Mouse (Mus musculus): ENCODE measurements around the gene Cyb561d2. TPM values are rescaled to one million over a fixed set of nuclear protein-coding genes. Genes with fewer than 3 reads are reported as not detected.

Gene Cyb561d2
- total RNA-seq, 2 experiments from 2014 or later, result 2.2 to 2.5 TPM

GRCm38 (mm10) chr9:107494238-107494637, 47.8 kb downstream of the Cyb561d2 start:
- intact Hi-C loops (cut with DNase I; ENCODE audit: low total_unique reads), result no loop called here
- DNase-seq, result no peak

- intact Hi-C loops (cut with DNase I; ENCODE audit: low total_unique reads), result no loop called here
- no peak for DNase-seq
These were observed 48.5 kb downstream of the Cyb561d2 start for GRCm38 (mm10) chr9:107493511-107493910.

- DNase-seq, result no peak
- intact Hi-C loops (cut with DNase I; ENCODE audit: low total_unique reads), result no loop called here
These were observed 51.4 kb downstream of the Cyb561d2 start for GRCm38 (mm10) chr9:107490625-107491024.

GRCm38 (mm10) chr9:107490146-107490545, 51.8 kb downstream of the Cyb561d2 start:
- DNase-seq, result no peak
- intact Hi-C loops (cut with DNase I; ENCODE audit: low total_unique reads), result no loop called here

Other genes with a start within 250 kb of the Cyb561d2 start
- gene Cish, start 246.2 kb downstream of the Cyb561d2 start, total RNA-seq (2021), result 10 to 100 TPM; 17.2 to 23.8 TPM
- gene Hemk1, start 203.8 kb downstream of the Cyb561d2 start, total RNA-seq (2021), result 10 to 100 TPM; 12.0 to 13.2 TPM
- gene 6430571L13Rik, start 201.6 kb downstream of the Cyb561d2 start, total RNA-seq (2021), result 10 to 100 TPM; 41.9 to 49.8 TPM
- 1 to 10 TPM in 1 of 2 experiments, under 1 TPM in 1; 0.78 to 1.0 TPM for gene Cacna2d2, start 142.6 kb downstream of the Cyb561d2 start, total RNA-seq (2021)
- gene Tmem115, start 8.2 kb downstream of the Cyb561d2 start, total RNA-seq (2021), result 10 to 100 TPM; 18.4 to 19.9 TPM
- 1 to 10 TPM; 7.5 to 7.7 TPM for gene Nprl2, start within 50 bp of the Cyb561d2 start, total RNA-seq (2021)
- gene Zmynd10, start 5.1 kb upstream of the Cyb561d2 start, total RNA-seq (2021), result not detected
- gene Rassf1, start 9.4 kb upstream of the Cyb561d2 start, total RNA-seq (2021), result 10 to 100 TPM; 11.1 to 11.6 TPM
- 10 to 100 TPM; 21.8 to 23.1 TPM for gene Tusc2, start 21.1 kb upstream of the Cyb561d2 start, total RNA-seq (2021)
- 10 to 100 TPM; 12.7 to 14.5 TPM for gene Hyal2, start 25.8 kb upstream of the Cyb561d2 start, total RNA-seq (2021)
- 1 to 10 TPM; 2.6 to 2.7 TPM for gene Hyal1, start 34.7 kb upstream of the Cyb561d2 start, total RNA-seq (2021)
- 10 to 100 TPM; 12.0 TPM for gene Naa80, start 36.7 kb upstream of the Cyb561d2 start, total RNA-seq (2021)
- under 1 TPM; 0.23 to 0.49 TPM for gene Hyal3, start 38.6 kb upstream of the Cyb561d2 start, total RNA-seq (2021)
- gene Ifrd2, start 45.4 kb upstream of the Cyb561d2 start, total RNA-seq (2021), result 10 to 100 TPM; 33.5 to 42.7 TPM
- 10 to 100 TPM; 27.6 to 35.2 TPM for gene Sema3b, start 67.0 kb upstream of the Cyb561d2 start, total RNA-seq (2021)
- 100 to 1,000 TPM; 139 to 152 TPM for gene Gnai2, start 93.2 kb upstream of the Cyb561d2 start, total RNA-seq (2021)
- gene Slc38a3, start 127.3 kb upstream of the Cyb561d2 start, total RNA-seq (2021), result 10 to 100 TPM; 29.8 to 57.1 TPM
- not detected for gene Gnat1, start 137.5 kb upstream of the Cyb561d2 start, total RNA-seq (2021)
- 10 to 100 TPM in 1 of 2 experiments, 1 to 10 TPM in 1; 8.4 to 10.6 TPM for gene Sema3f, start 168.3 kb upstream of the Cyb561d2 start, total RNA-seq (2021)
- gene Rbm5, start 228.8 kb upstream of the Cyb561d2 start, total RNA-seq (2021), result 10 to 100 TPM; 30.9 to 40.5 TPM

Data from gastrocnemius, postnatal 14 days (tissue).